Mouse (Mus musculus): Measurements from ENCODE around the gene Selenot.

The Selenot gene

DNA sequence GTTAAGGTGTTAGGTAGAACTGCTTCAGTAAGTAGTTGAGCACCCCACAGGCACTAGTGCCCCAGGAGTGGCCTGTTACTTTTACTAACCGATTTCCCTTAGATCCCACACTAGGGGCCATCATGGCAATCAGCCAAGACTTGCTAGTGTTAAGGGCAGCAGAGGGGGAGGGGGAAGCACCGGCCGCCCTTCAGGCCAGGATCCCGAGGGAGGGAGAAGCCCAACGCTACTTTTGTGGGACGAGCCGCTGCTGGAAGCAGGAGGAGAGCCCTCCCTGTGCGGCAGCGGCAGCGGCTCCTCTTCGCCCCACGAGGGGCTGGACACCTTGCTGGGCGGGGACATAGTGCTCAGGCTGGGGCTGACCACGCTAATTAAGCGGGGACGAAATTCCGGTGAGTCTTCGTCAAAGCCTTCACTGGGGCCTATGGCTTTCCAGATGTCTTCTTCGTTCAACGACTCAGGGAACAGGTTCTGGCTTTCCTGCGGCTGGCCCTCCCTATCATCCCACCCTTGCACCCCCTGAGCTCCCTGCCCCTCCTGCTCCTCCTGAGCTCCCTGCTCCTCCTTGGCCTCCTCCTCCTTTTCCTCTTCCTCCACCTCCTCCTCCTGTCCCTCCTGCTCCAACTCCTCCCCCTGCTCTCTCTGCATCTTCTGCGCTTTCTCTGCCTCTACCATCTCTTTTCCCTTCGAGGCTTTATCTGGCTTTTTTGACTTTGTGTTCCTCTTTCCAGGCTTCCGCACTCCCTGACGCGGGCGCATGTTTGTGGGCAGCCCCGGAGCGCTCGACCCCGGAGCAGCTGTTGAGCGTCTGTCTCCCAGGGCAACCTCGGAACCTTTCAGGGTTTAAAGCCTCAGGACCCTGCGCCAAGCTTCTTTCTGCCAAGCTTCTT lies 60.2 kb downstream of the Selenot start, which contains the start of gene Erich6:
Gene Erich6, minus strand, starts transcription at position 802 of the 890 bp plus-strand sequence.
- no peak for DNase-seq (ENCODE audit: low read depth)
